Mouse (Mus musculus): ENCODE data around the gene Tspan10.

DNA sequence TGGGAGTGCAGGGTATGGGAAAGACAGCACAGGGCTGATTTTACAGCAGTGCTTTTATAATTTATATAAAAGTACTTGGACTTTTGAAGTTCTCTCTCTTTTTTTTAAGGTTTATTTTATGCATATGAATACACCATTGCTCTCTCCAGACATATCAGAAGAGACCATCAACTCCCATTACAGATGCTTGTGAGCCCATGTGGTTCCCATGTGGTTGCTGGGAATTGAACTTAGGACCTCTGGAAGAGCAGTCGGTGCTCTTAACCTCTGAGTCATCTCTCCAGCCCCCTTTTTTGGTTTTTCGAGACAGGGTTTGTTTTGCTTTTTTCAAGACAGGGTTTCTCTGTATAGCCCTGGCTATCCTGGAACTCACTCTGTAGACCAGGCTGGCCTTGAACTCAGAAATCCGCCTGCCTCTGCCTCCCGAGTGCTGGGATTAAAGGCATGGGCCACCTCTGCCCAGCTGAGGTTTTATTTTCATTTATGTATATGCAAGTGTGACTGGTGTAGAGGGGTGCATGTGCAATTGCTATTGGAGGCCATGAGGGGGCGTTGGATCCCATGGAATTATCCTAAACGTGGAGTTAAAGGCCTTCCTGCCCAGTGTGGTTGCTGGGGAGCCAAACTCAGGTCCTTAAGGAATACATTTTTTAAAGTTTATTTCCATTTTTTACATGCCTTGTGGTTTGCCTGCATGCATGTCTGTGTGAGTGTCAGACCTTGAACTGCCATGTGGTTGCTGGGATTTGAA, 16.6 kb downstream of the Tspan10 start:
- TF ChIP-seq CTCF (IDR thresholded peaks at IDR 0.05; ENCODE audit: low read depth) (peak; percentile 55), EP300 (optimal IDR thresholded peaks at IDR 0.05) (no peak)

All from stomach, postnatal 0 days (tissue).